Mouse (Mus musculus) liver, embryonic 12.5 days (tissue): ENCODE data around the gene Rbfox1. TPM values are rescaled to one million over a fixed set of nuclear protein-coding genes. Genes with fewer than 3 reads are reported as not detected.
A peak's percentile ranks its signal among the peaks of the same experiment; 100 is the strongest.

ENCODE experiments used
- ATAC-seq: fragments of 200-750 bp; cut with Nextera tagmentation; 2 replicates; pipeline ENCODE4 v1.8.0; 2017; ENCODE audit warnings: moderate number of reproducible peaks, mild to moderate bottlenecking, moderate library complexity
- H3K27ac ChIP-seq: fragments of 300-500 bp; sonication (generic); 2 replicates; pipeline ENCODE4 v1.5.1; 2016; ENCODE audit warnings: mild to moderate bottlenecking
- H3K27me3 ChIP-seq: fragments of 300-500 bp; sonication (generic); replicated peaks from 2 replicates; pipeline ENCODE4 v1.6.1; 2016; ENCODE audit warnings: mild to moderate bottlenecking, moderate library complexity
- H3K36me3 ChIP-seq: fragments of 300-500 bp; sonication (generic); 2 replicates; pipeline ENCODE4 v1.6.1; 2016; ENCODE audit warnings: mild to moderate bottlenecking, moderate library complexity
- H3K4me1 ChIP-seq: fragments of 300-500 bp; sonication (generic); 2 replicates; pipeline ENCODE4 v1.6.1; 2016
- H3K4me2 ChIP-seq: fragments of 300-500 bp; sonication (generic); 2 replicates; pipeline ENCODE4 v1.6.1; 2016; ENCODE audit warnings: mild to moderate bottlenecking, moderate library complexity
- H3K4me3 ChIP-seq: fragments of 300-500 bp; sonication (generic); 2 replicates; pipeline ENCODE4 v1.5.1; 2016; ENCODE audit warnings: mild to moderate bottlenecking, moderate library complexity
- H3K9ac ChIP-seq: fragments of 300-500 bp; sonication (generic); 2 replicates; pipeline ENCODE4 v1.6.1; 2016; ENCODE audit warnings: mild to moderate bottlenecking, moderate library complexity
- H3K9me3 ChIP-seq: fragments of 300-500 bp; sonication (generic); replicated peaks from 2 replicates; pipeline ENCODE4 v1.6.1; 2016; ENCODE audit warnings: mild to moderate bottlenecking, moderate library complexity
- WGBS: fragments of 180-500 bp; shearing (Covaris S2); methylation state at CpG from one replicate; pipeline ENCODE4 v1.1.7; 2016; ENCODE audit not compliant: insufficient replicate concordance; 5-methylcytosine and 5-hydroxymethylcytosine counted together
- polyA plus RNA-seq: library from polyadenylated mRNA; unstranded; fragments of >200 nt; fragmentation: Nextera tagmentation; extraction: Ambion mirVana; gene quantifications from 2 replicates; pipeline ENCODE4 v1.2.1, GENCODE M21; 2016

Rbfox1 gene
- polyA plus RNA-seq, 1 experiment from 2014 or later = 0.21 TPM

- Histone ChIP-seq H3K36me3 (no peaks in the 10 kb centered on the region), H3K27me3 (no peaks in the 10 kb centered on the region), H3K27ac (no peak overlapping the region), H3K4me3 (no peak overlapping the region), H3K9me3 (no peaks in the 10 kb centered on the region), H3K4me1 (no peaks in the 10 kb centered on the region), H3K4me2 (no peak overlapping the region), H3K9ac (no peak overlapping the region)
- no peak for ATAC-seq
- WGBS = 56% methylated on average over 10 of the region's 10 CpGs
These were observed 446.3 kb downstream of the Rbfox1 start for GRCm38 (mm10) chr16:6331400-6331939.

GRCm38 (mm10) chr16:6333273-6333672, 448.1 kb downstream of the Rbfox1 start:
- Histone ChIP-seq H3K4me2 (no peak overlapping the region), H3K27ac (no peak overlapping the region), H3K9me3 (no peaks in the 10 kb centered on the region), H3K27me3 (no peaks in the 10 kb centered on the region), H3K4me1 (no peaks in the 10 kb centered on the region), H3K9ac (no peak overlapping the region), H3K4me3 (no peak overlapping the region), H3K36me3 (no peaks in the 10 kb centered on the region)
- no peak for ATAC-seq
- 37% methylated on average over 2 of the region's 2 CpGs for WGBS

DNA sequence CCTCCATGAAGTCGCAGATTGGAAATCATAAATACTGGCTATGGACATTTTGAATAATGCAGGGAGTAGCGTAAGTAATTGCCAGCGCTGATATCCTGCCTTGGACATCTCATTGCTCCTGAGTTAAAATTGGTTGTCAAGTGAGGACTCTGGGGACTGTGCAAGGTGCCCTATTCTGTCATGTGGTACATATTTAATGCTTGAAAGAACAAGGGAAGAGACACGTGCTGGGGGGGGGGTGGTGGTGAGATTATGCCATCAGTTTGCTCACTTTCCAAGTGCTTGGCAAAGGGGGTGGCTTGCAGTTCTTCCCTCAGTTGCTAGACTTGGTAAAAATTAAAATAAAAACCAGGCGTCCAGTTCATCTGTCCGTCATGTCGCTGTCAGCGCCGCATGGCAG, 462.9 kb downstream of the Rbfox1 start:
- Histone ChIP-seq H3K9me3 (no peaks in the 10 kb centered on the region), H3K9ac (no peak overlapping the region), H3K4me1 (no peaks in the 10 kb centered on the region), H3K4me3 (no peak overlapping the region), H3K36me3 (no peaks in the 10 kb centered on the region), H3K4me2 (no peak overlapping the region), H3K27me3 (peaks cover 30% of the 10 kb centered on the region), H3K27ac (no peak overlapping the region)
- 31% methylated on average over 9 of the region's 9 CpGs for WGBS
- ATAC-seq = no peak

GRCm38 (mm10) chr16:6348581-6349241, 463.6 kb downstream of the Rbfox1 start:
- H3K9ac ChIP-seq = no peak overlapping the region
- H3K4me3 ChIP-seq = no peak overlapping the region
- peak overlapping the region; percentile 16; the same call in 1 of the 2 replicates for H3K4me2 ChIP-seq
- no peaks in the 10 kb centered on the region for H3K9me3 ChIP-seq
- H3K27ac ChIP-seq = no peak overlapping the region
- ATAC-seq = no peak
- 2% methylated on average over 41 of the region's 41 CpGs for whole genome bisulfite sequencing
- H3K36me3 ChIP-seq = no peaks in the 10 kb centered on the region
- H3K4me1 ChIP-seq = no peaks in the 10 kb centered on the region
- H3K27me3 ChIP-seq = peaks cover 30% of the 10 kb centered on the region

DNA sequence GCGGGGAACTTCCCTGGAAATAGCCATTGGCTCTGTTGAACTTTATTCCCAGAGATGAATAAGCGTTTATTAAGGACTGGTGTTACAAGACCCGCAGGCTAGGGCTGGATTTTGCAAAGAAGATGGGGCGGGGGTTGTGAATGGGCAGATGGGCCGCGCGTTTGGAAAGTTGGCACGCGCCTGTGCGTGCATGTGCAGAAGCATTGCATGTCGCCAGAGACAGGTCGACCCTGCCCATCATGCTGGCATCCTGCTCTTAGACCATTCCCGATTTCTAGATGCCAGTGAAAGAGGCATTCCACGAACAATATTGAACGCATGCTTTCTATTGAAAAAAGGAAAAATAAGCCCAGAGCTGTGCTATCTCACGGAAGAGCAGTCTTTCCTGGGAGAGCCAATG, 464.2 kb downstream of the Rbfox1 start:
- no peak overlapping the region for H3K9ac ChIP-seq
- no peak for ATAC-seq
- H3K4me3 ChIP-seq = no peak overlapping the region
- H3K4me1 ChIP-seq = no peaks in the 10 kb centered on the region
- no peaks in the 10 kb centered on the region for H3K9me3 ChIP-seq
- H3K27me3 ChIP-seq = peaks cover 30% of the 10 kb centered on the region
- no peaks in the 10 kb centered on the region for H3K36me3 ChIP-seq
- no peak overlapping the region for H3K4me2 ChIP-seq
- H3K27ac ChIP-seq = no peak overlapping the region
- 28% methylated on average over 16 of the region's 16 CpGs for whole genome bisulfite sequencing

GRCm38 (mm10) chr16:6350256-6350655, 465.1 kb downstream of the Rbfox1 start:
- no peak overlapping the region for H3K9ac ChIP-seq
- peaks cover 30% of the 10 kb centered on the region for H3K27me3 ChIP-seq
- no peak overlapping the region for H3K27ac ChIP-seq
- no peaks in the 10 kb centered on the region for H3K9me3 ChIP-seq
- ATAC-seq = no peak
- no peaks in the 10 kb centered on the region for H3K4me1 ChIP-seq
- 69% methylated on average over 11 of the region's 11 CpGs for WGBS
- no peaks in the 10 kb centered on the region for H3K36me3 ChIP-seq
- H3K4me2 ChIP-seq = no peak overlapping the region
- H3K4me3 ChIP-seq = no peak overlapping the region

DNA sequence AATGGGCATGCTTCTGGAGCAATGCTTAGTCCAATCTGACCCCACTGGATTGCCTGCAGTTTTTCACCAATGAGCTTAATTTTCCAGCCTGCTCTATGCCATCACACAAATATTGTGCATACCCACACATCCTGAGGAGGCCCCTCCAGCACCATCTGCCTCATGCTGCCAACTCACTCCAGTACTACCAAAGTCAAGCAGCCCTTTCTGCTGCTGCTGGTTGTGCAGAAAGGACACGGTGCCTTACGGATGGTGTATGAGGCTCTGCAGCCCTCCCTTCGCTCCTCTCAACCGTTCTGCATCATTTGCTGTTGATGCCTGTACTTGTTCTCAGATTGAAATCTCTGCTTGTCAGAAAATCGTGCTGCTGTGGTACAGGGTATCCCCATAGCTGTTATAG, 468.0 kb downstream of the Rbfox1 start:
- peaks cover 23% of the 10 kb centered on the region for H3K27me3 ChIP-seq
- ATAC-seq = no peak
- WGBS = 55% methylated on average over 5 of the region's 5 CpGs
- no peak overlapping the region for H3K27ac ChIP-seq
- no peak overlapping the region for H3K9ac ChIP-seq
- no peaks in the 10 kb centered on the region for H3K9me3 ChIP-seq
- H3K4me3 ChIP-seq = no peak overlapping the region
- no peaks in the 10 kb centered on the region for H3K36me3 ChIP-seq
- no peaks in the 10 kb centered on the region for H3K4me1 ChIP-seq
- no peak overlapping the region for H3K4me2 ChIP-seq

- H3K27me3 ChIP-seq = no peaks in the 10 kb centered on the region
- H3K4me1 ChIP-seq = no peaks in the 10 kb centered on the region
- no peak for ATAC-seq
These were observed 471.8 kb downstream of the Rbfox1 start for GRCm38 (mm10) chr16:6356931-6357330.

DNA sequence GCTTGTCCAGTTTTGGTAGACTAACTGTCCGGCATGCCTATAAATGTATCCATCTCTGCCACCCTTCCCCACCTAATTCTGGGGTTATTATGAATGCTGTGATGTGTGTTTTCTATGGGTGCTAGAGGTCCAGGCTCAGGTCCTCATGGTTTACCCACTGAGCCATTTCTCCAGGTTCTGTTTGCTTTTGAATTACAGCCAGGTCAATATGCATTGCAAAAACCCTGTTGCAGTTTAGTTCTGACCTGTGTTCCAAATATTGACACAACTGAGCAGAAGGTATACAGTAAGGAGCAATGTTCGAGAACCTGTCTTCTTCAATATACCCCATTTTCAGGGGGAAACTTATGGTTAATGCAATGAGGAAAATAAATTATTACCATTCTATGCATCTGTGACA, 480.6 kb downstream of the Rbfox1 start:
- H3K4me3 ChIP-seq = no peak overlapping the region
- H3K4me2 ChIP-seq = no peak overlapping the region
- ATAC-seq = no peak
- no peaks in the 10 kb centered on the region for H3K27me3 ChIP-seq
- no peak overlapping the region for H3K9ac ChIP-seq
- no peaks in the 10 kb centered on the region for H3K9me3 ChIP-seq
- WGBS = 56% methylated on average over 2 of the region's 2 CpGs
- no peak overlapping the region for H3K27ac ChIP-seq
- H3K36me3 ChIP-seq = no peaks in the 10 kb centered on the region
- no peaks in the 10 kb centered on the region for H3K4me1 ChIP-seq

More at GRCm38 (mm10) chr16:6356931-6357330, 471.8 kb downstream of the Rbfox1 start:
- no peak overlapping the region for H3K4me3 ChIP-seq
- no peaks in the 10 kb centered on the region for H3K36me3 ChIP-seq
- no peak overlapping the region for H3K4me2 ChIP-seq
- no peak overlapping the region for H3K27ac ChIP-seq
- no peaks in the 10 kb centered on the region for H3K9me3 ChIP-seq
- no peak overlapping the region for H3K9ac ChIP-seq
- 34% methylated on average over 3 of the region's 3 CpGs for WGBS

DNA sequence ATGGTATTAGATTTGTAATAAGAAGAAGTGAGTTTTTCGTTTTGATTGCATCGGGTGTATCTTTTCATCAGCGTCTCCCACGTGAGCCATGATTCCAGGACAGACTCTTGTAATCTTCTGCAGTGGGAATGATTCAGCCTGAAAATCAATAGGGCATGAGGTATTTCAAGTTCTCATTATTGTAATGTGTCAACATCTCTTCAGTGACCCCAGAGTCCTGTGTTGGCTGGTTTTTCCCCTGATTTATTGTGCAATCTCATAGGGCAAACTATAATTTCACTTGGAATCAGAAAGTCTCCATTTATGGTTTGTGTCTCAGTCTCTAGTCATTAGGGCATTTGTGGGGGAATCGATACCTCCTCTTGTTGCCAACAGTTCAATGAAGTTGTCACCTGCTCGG, 481.5 kb downstream of the Rbfox1 start:
- Histone ChIP-seq H3K36me3 (no peaks in the 10 kb centered on the region), H3K27me3 (no peaks in the 10 kb centered on the region), H3K27ac (no peak overlapping the region), H3K4me1 (no peaks in the 10 kb centered on the region), H3K4me3 (no peak overlapping the region), H3K9me3 (no peaks in the 10 kb centered on the region), H3K4me2 (no peak overlapping the region), H3K9ac (no peak overlapping the region)
- WGBS = 66% methylated on average over 6 of the region's 6 CpGs
- no peak for ATAC-seq

DNA sequence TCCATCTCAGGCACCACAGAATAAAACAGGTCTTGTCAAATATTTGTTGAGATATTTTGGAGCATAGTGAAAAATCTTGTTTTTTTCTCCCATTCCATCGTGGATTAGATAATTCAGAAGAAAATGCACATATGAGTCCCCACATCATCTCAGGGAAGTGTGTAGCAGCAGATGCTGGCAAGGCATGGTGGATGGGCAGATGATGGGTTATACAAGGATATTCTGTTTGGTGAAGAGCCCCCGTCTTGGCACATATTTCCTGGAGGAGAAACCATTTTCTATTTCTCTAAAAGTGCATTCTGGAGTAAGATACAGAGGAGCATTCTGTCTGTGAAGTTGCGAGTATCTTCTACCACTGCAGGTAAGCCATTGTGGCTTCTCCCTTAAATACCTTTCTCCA, 495.8 kb downstream of the Rbfox1 start:
- H3K4me2 ChIP-seq = no peak overlapping the region
- H3K9ac ChIP-seq = no peak overlapping the region
- no peaks in the 10 kb centered on the region for H3K27me3 ChIP-seq
- no peaks in the 10 kb centered on the region for H3K36me3 ChIP-seq
- H3K4me3 ChIP-seq = no peak overlapping the region
- ATAC-seq = no peak
- WGBS = 61% methylated on average over 3 of the region's 3 CpGs
- no peaks in the 10 kb centered on the region for H3K4me1 ChIP-seq
- no peak overlapping the region for H3K27ac ChIP-seq
- H3K9me3 ChIP-seq = no peaks in the 10 kb centered on the region

DNA sequence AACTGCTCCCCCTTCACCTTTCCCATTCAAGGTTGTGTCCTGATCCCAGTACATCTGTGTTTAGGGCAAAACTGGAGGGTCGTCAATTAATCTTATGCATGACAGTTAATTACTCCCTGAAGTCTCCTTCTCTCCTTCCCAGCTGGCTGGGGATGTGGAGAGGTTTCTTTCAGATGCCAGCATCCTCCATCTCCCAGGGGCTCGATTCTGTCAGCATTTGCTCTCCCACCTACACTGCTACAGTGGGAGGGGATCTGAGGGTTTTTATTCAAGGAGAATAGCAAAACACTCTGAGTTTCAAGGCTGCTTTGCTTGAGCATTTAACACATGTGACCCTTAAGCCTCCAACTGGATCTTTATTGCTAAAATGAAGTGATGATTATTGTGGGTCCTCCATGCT, 496.4 kb downstream of the Rbfox1 start:
- no peak overlapping the region for H3K27ac ChIP-seq
- ATAC-seq = no peak
- H3K4me2 ChIP-seq = no peak overlapping the region
- 47% methylated on average over 2 of the region's 2 CpGs for WGBS
- H3K9me3 ChIP-seq = no peaks in the 10 kb centered on the region
- H3K27me3 ChIP-seq = no peaks in the 10 kb centered on the region
- no peaks in the 10 kb centered on the region for H3K4me1 ChIP-seq
- no peak overlapping the region for H3K9ac ChIP-seq
- no peaks in the 10 kb centered on the region for H3K36me3 ChIP-seq
- H3K4me3 ChIP-seq = no peak overlapping the region

GRCm38 (mm10) chr16:6382712-6383111, 497.6 kb downstream of the Rbfox1 start:
- Histone ChIP-seq H3K4me2 (no peak overlapping the region), H3K9me3 (no peaks in the 10 kb centered on the region), H3K9ac (no peak overlapping the region), H3K36me3 (no peaks in the 10 kb centered on the region), H3K4me3 (no peak overlapping the region), H3K27me3 (no peaks in the 10 kb centered on the region), H3K27ac (no peak overlapping the region), H3K4me1 (no peaks in the 10 kb centered on the region)
- WGBS = 66% methylated on average over 5 of the region's 5 CpGs
- ATAC-seq = no peak
